Mouse (Mus musculus) spleen, postnatal 36 days (tissue): ENCODE results near the gene Fabp6.
A peak's percentile ranks its signal among the peaks of the same experiment; 100 is the strongest.

Experiments used
- DNase-seq, 2 experiments: peaks; one replicate each; pipeline ENCODE4 v3.0.0; 2022; ENCODE audit warnings: low spot score in 2 of 2, mixed read lengths in 1 of 2

The Fabp6 gene

DNA sequence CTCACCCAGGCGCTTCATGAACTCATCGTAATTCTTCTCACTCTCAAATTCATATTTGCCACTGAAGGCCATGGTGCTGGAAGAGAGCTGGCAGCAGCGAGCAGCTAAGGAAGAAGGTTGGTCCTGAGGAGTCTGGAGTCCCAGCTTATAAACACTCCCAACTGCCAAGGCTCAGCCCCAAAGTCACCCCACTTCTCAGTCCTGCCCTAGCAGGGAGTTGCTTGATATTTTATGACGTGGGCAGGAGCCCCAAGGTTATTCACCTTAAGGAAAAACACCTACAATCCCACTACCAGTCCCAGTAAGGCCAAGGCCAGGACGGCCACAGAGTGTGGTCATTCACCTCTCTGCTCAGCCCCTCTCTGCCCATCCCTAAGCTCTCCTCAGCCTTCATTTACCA, at the start of gene Fabp6:
Gene Fabp6 (minus strand): TSS at position 101 of the 400 bp plus-strand sequence.
- DNase-seq, result no peak

- DNase-seq, result no peak
Measured at GRCm38 (mm10) chr11:43645286-43645685, 43.9 kb upstream of the Fabp6 start.

DNA sequence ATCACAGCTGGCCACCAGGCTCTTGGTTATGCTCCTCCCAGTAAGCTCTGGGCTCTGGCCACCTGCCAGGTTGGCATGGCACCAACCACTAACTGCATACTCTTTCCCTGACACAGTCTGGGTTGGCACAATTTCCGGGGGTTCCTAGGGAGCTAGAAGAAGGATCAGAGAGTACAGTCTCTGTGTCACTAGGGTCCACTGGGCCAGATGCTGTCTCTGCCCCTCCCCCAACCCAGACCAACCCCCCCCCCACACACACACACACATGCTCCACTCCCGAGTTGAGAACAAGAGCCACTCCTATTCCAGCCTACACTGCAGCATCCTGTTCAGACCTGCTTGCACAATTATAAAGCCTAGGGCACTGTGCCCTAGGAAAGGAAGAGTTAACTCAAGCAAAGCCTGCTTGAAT, 41.8 kb upstream of the Fabp6 start:
- DNase-seq, result peak; percentile 14 to 18

DNA sequence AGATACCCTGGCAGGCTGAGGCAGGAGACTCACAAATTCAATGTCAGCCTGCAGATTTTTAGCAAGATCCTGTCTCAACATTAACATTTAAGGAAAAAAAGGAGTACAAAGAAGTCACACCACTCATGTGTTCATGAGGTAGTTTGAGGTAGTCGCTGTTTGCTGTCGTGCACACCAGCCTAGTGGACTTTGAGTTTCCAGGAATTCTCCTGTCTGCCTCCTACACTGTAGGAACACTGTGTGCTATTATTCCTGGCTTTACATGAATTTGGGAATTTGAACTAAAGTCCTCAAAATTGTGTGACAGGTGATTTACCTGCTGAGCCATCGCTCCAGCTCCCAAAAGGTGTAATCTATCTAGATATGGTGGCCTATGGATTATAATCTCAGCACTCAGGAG, 37.1 kb upstream of the Fabp6 start:
- DNase-seq, result no peak

DNA sequence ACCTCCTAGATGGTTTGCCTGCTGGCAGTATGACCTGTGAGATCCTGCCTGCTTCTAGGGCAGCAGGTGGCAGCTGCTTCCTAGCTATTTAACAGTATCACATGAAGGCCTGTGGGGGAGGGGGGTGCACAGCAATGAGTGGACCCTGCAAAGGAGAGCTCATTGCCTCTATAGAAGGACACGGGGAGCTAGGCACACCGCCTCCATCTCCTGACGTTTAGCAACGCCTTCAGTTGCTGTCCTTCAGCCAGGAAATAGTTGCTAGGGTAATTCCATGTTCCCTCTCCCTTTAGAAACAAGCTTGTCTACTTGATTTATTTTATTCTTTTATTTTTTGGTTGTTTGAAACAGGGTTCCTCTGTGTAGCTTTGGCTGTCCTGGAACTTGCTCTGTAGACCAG, 35.4 kb upstream of the Fabp6 start:
- DNase-seq, result no peak

- no peak for DNase-seq
Measured at GRCm38 (mm10) chr11:43633658-43634401, 32.5 kb upstream of the Fabp6 start.

DNA sequence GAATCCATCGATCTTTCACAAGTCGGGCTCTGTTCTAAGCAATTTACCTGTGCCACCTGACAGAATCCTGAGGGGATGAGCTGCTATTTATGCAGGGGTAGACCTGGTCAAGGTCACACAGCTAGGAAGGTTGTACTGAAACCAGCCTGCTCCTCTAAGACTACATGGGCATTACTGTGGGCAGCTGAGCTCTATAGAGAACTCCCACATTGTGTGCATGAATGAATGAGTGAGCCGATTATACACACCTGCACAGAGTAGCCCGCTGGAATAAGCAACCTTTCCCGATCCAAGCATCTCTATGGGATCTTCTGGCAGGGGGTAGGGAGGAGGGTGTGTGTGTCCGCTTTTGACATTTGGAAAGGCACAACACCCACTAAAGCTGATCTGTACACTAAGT, 31.8 kb upstream of the Fabp6 start:
- no peak for DNase-seq

- peak in 1 of 2 experiments; percentile 7 for DNase-seq
Measured at GRCm38 (mm10) chr11:43632566-43632965, 31.2 kb upstream of the Fabp6 start.

DNA sequence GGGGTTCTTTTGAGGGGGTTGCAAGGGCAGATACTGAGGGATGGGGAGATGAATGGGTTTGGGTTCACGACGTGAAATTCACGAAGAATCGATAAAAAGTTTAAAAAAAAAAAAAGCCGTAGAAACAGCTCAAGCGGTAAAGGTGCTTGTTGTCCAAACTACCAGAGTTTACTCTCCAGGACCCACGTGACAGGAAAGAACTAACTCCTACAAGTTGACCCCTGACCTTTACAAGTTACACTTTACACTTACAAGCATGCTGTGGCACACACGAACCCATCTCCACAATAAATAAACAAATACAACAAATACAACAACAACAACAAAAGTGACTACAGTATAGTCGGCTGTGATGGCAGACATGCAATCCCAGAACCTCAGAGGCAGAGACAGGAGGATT, 30.3 kb upstream of the Fabp6 start:
- DNase-seq, result no peak

GRCm38 (mm10) chr11:43626927-43627645, 25.7 kb upstream of the Fabp6 start:
- DNase-seq, result no peak

DNA sequence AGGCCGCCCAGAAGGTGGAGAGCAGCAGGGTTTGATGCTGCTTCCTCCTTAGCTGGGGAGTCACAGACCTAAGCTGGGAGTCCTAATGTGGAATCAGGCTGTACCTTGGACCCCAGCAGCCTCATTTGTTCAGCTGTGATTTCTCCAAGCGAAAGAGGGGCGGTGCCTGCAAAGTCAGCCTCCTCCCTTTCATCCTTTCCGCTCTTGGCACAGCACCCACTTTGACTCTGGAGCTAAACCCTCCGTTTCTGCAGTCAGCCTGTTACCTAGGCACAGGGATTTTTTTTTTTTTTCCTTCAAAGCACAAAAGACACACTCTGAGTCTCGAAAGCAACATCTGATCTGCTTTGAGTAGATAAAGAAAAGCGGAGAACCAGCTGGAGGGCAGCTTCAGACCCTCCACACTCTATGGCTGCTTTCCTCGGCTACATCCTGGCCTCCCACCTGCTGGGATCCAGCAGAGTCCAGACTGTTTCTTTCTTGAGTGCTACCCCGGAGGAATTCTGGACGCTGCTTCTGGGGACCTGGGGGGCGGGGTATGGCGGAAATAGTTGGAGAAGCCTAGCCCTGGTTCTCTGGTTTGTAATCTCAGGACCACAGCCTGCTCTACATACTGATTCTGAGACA, 25.1 kb upstream of the Fabp6 start:
- no peak for DNase-seq

- DNase-seq, result no peak
Measured at GRCm38 (mm10) chr11:43624341-43624740, 23.0 kb upstream of the Fabp6 start.

DNA sequence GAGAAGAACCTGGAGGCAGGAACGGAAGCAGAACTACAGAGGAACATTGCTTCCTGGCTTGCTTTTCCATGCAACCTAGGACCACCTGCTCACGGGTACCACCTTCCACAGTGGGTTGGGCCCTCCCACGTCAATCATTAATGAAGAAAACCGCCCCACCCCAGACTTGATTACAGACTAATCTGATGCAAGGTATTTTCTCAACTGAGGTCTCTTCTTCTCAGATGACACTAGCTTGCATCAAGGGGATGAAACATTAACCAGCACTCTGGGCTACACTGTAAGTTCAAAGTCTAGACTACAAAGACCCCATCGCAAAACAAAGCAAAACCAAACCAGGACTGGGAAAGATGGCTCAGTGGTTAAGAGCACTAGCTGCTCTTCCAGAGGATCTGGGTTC, 20.4 kb upstream of the Fabp6 start:
- DNase-seq, result no peak

GRCm38 (mm10) chr11:43618403-43618802, 17.1 kb upstream of the Fabp6 start:
- DNase-seq, result no peak

DNA sequence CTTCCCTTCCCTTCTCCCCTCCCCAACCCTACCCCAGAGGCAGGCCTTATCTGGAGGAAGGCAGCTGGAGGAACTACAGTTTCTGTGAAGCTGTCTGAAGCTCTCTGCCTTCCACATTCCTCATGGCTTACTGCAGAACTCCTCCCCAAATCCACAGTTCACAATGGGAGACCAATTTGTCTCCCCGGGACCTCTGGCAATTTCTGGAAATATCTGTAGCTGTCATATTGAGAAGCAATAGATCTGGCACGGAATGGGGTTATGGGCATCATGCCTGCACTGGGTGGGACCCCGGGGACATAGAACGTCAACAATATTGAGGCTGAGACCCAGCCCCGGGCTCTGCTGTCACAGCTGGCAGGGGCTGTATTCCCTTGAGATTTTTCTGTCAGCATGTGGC, 16.6 kb upstream of the Fabp6 start:
- no peak for DNase-seq

DNA sequence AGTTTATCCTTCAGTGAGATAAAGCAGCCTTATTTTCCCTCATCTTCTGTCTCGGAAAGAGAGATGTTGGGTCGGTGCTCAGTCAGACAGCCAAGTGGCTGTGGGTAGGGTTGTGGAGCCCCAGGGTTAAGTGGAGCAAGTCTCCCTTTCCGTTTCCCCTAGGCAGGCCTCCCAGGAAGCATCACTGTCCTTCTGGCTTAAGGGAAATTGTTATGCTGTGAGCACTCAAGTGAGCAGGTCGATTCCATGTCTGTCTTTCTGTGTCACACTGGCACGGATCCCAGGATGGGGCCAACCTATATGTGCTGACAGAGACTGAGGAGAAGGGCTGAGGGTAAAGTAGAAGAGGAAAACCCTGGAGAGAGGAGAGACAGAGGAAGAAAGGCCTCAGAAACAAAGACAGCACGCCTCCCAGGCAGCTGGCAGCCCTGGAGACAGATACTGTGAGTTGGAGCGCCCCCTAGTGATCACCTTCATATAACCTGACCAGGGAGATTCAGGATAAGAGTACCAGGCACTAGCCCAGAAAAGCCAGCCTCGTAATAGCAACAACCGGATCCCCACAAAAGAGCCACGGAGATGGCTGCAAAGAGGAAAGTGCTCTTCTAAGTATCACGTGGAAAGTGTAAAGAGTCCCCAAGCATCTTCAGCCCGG, 11.6 kb upstream of the Fabp6 start:
- peak; percentile 27 to 37 for DNase-seq

- no peak for DNase-seq
Measured at GRCm38 (mm10) chr11:43610662-43611033, 9.3 kb upstream of the Fabp6 start.

GRCm38 (mm10) chr11:43610006-43610661, 8.8 kb upstream of the Fabp6 start:
- no peak for DNase-seq

DNA sequence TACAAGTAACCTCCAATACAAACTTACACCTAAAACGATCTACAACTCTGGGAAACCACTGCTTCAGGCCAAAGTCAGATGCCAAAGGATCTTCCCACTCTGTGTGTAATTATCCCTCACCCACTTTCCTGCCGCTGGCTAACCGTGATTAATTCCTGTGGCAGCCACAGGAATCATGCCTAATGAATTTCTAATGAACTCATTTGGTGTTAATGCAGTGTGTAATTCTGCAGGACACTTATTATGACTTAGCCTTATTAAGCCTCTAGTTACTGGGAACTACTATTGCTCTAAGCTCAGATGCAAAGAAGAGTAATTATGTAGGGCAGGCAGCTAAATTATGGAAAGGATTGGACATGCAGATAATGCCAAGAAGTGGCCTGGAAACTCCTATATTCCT, 7.1 kb upstream of the Fabp6 start:
- DNase-seq, result no peak

- DNase-seq, result no peak
Measured at GRCm38 (mm10) chr11:43605859-43606258, 4.5 kb upstream of the Fabp6 start.

- DNase-seq, result no peak
Measured at GRCm38 (mm10) chr11:43604891-43605290, 3.6 kb upstream of the Fabp6 start.

DNA sequence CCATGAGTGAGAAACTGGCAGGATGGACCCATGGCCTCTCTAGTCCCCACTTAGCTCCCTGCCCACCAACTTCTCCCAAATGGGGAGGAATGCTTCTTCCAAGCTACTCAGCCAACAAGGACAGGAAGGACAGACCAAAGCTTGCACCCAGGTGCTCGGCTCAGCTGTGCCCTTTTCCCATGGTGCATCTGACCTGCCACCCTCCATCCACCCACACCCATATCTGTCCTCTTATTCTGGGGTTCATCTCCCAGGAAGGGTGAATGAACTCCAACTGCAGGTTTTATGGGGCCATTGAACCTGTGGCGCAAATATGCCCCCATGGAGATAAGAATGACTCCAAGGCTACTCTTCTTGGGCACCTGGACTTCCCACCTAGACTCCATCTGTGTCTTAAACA, 2.9 kb upstream of the Fabp6 start:
- no peak for DNase-seq
